Mouse (Mus musculus): ENCODE measurements around the gene Gm26965.

GRCm38 (mm10) chr13:67495631-67496030, 30.3 kb downstream of the Gm26965 start:
- TF ChIP-seq FLI1 (IDR thresholded peaks at IDR 0.05; ENCODE audit: low read length) (no peak), GATA1 (IDR thresholded peaks at IDR 0.05; ENCODE audit: borderline replicate concordance, low read length) (no peak)

All from megakaryocyte, embryonic 14.5 days (primary cell).